Mouse (Mus musculus) heart, adult 11 months (tissue): ENCODE measurements around the gene Ccdc153.
A peak's percentile ranks its signal among the peaks of the same experiment; 100 is the strongest.

Source experiments
- DNase-seq: peaks from one replicate; pipeline ENCODE4 v3.0.0; 2022

Ccdc153 gene

GRCm38 (mm10) chr9:44288076-44288958 lies 47.8 kb downstream of the Ccdc153 start, which contains the start of gene Abcg4:
Abcg4 (minus strand) TSS chr9:44288615.
- DNase-seq, result peak; percentile 92

GRCm38 (mm10) chr9:44288959-44289291 lies 48.4 kb downstream of the Ccdc153 start:
- no peak for DNase-seq

GRCm38 (mm10) chr9:44292490-44292889 lies 52.0 kb downstream of the Ccdc153 start:
- DNase-seq, result peak; percentile 91
